Mouse (Mus musculus): ENCODE measurements at regions not wholly inside any gene's neighbourhood (a gene's known extent, or its start where the extent isn't known, plus 50 kb on each side); places are given as distances from the start of the nearest gene placed in this dataset.

GRCm38 (mm10) chr10:44846149-44846548 is 220.9 kb upstream of the Prep start:
- intact Hi-C loops (cut with DNase I), result no loop called here
- DNase-seq, result no peak

GRCm38 (mm10) chr10:44840449-44840848 is 226.6 kb upstream of the Prep start:
- intact Hi-C loops (cut with DNase I), result no loop called here
- no peak for DNase-seq

GRCm38 (mm10) chr10:44832455-44832854 is 234.5 kb upstream of the Prep start:
- DNase-seq, result no peak
- intact Hi-C loops (cut with DNase I), result no loop called here

- intact Hi-C loops (cut with DNase I), result no loop called here
- no peak for DNase-seq
Observed at GRCm38 (mm10) chr10:44826271-44826670, 240.7 kb upstream of the Prep start.

GRCm38 (mm10) chr10:44821666-44822065 is 245.3 kb upstream of the Prep start:
- intact Hi-C loops (cut with DNase I), result no loop called here
- no peak for DNase-seq

- intact Hi-C loops (cut with DNase I), result no loop called here
- no peak for DNase-seq
Observed at GRCm38 (mm10) chr10:44820379-44820778, 246.6 kb upstream of the Prep start.

GRCm38 (mm10) chr10:44819361-44819760 is 247.6 kb upstream of the Prep start:
- intact Hi-C loops (cut with DNase I), result no loop called here
- DNase-seq, result no peak

GRCm38 (mm10) chr10:44818615-44819014 is 248.4 kb upstream of the Prep start:
- no peak for DNase-seq
- intact Hi-C loops (cut with DNase I), result no loop called here

GRCm38 (mm10) chr10:44796205-44796604 is 267.9 kb upstream of the Prdm1 start:
- intact Hi-C loops (cut with DNase I), result no loop called here
- DNase-seq, result no peak

GRCm38 (mm10) chr10:44785386-44785785 is 257.1 kb upstream of the Prdm1 start:
- no peak for DNase-seq
- intact Hi-C loops (cut with DNase I), result no loop called here

- DNase-seq, result no peak
- intact Hi-C loops (cut with DNase I), result no loop called here
Observed at GRCm38 (mm10) chr10:44780381-44780958, 252.2 kb upstream of the Prdm1 start.

- DNase-seq, result peak; percentile 8
- intact Hi-C loops (cut with DNase I), result no loop called here
Observed at GRCm38 (mm10) chr10:44779568-44780207, 251.4 kb upstream of the Prdm1 start.

GRCm38 (mm10) chr10:44777214-44777613 is 248.9 kb upstream of the Prdm1 start:
- intact Hi-C loops (cut with DNase I), result no loop called here
- no peak for DNase-seq

GRCm38 (mm10) chr10:44776175-44776574 is 247.9 kb upstream of the Prdm1 start:
- DNase-seq, result no peak
- intact Hi-C loops (cut with DNase I), result no loop called here

- intact Hi-C loops (cut with DNase I), result no loop called here
- no peak for DNase-seq
Observed at GRCm38 (mm10) chr10:44765527-44765926, 237.2 kb upstream of the Prdm1 start.

GRCm38 (mm10) chr10:44763102-44763501 is 234.8 kb upstream of the Prdm1 start:
- no peak for DNase-seq
- intact Hi-C loops (cut with DNase I), result no loop called here

- intact Hi-C loops (cut with DNase I), result no loop called here
- DNase-seq, result no peak
Observed at GRCm38 (mm10) chr10:44762068-44762467, 233.8 kb upstream of the Prdm1 start.

- intact Hi-C loops (cut with DNase I), result no loop called here
- peak; percentile 7 for DNase-seq
Observed at GRCm38 (mm10) chr10:44761324-44761723, 233.0 kb upstream of the Prdm1 start.

GRCm38 (mm10) chr10:44755355-44755957 is 227.2 kb upstream of the Prdm1 start:
- DNase-seq, result peak; percentile 50
- intact Hi-C loops (cut with DNase I), result loop anchor here (1.0 kb wide), 1 partner anchor 32 kb away; no protein-coding TSS in a partner anchor

- intact Hi-C loops (cut with DNase I), result loop anchor here (1.0 kb wide), 1 partner anchor 32 kb away; no protein-coding TSS in a partner anchor
- DNase-seq, result no peak
Observed at GRCm38 (mm10) chr10:44754930-44755329, 226.6 kb upstream of the Prdm1 start.

- DNase-seq, result peak; percentile 19
- intact Hi-C loops (cut with DNase I), result no loop called here
Observed at GRCm38 (mm10) chr10:44752719-44753390, 224.6 kb upstream of the Prdm1 start.

GRCm38 (mm10) chr10:44751061-44751460 is 222.8 kb upstream of the Prdm1 start:
- intact Hi-C loops (cut with DNase I), result no loop called here
- DNase-seq, result no peak

Data from left cerebral cortex, postnatal 4 days (tissue).